20 mouse cellular contexts compared by ENCODE assay signal in the genomic region with DNA sequence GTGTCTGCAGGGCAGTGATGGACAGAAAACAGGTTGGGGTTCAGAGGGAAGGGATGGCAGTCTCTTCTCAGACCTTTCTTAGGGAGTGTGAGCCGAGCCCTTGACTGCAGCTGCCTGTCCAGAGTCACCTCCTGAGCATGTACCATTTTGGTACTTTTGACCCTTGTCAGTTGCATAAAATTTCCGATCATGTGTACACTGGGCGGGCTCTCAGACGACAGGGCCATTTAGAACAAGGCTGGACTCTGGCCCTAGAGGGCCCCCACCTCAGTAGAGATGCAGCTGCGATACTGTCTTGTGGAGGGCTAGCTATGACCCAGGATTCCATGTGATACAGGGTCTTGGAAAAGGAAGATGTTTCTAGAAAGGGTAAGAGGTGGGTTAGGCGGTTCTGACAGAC.
DNase-seq lines count a peak whose midpoint lies in the region; ATAC-seq and TF ChIP-seq lines count a peak whose summit lies in the region.
"Had no signal": no experiment of that assay in that cellular context is flagged by ENCODE, and none has a peak within 500 bp of the region (broad histone marks: within the 10 kb centered on the region; RNA-seq: fewer than 3 reads in every experiment).

No protein-coding gene starts in this region.

- H3K4me1 ChIP-seq in midbrain, embryonic 15.5 days = peaks cover 15% of the 10 kb centered on the region
- peaks cover 16% of the 10 kb centered on the region for H3K4me1 ChIP-seq in midbrain, embryonic 10.5 days
- H3K4me1 ChIP-seq in intestine, embryonic 16.5 days (ENCODE audit: control insufficient read depth, insufficient read depth, low read length) = peaks cover 43% of the 10 kb centered on the region
- peaks cover 0 to 3% of the 10 kb centered on the region in 2 experiments; a peak in 1 of 4 replicates for H3K4me1 ChIP-seq in liver, embryonic 14.5 days (replicated peaks; ENCODE audit: control insufficient read depth in 2 of 2, insufficient read depth in 2 of 2, low read length in 1 of 2)
- H3K4me1 ChIP-seq in stomach, embryonic 16.5 days (ENCODE audit: control insufficient read depth, insufficient read depth, low read length) = peaks cover 39% of the 10 kb centered on the region
- peaks cover 16% of the 10 kb centered on the region for H3K4me1 ChIP-seq in lung, postnatal 0 days (ENCODE audit: insufficient read depth, low read depth, low read length)

- H3K4me2 ChIP-seq in midbrain, embryonic 15.5 days = no peak overlapping the region
- H3K4me2 ChIP-seq in intestine, embryonic 16.5 days (ENCODE audit: low read depth, low read length) = no peak overlapping the region
- H3K4me2 ChIP-seq in liver, embryonic 14.5 days (ENCODE audit: low read depth) = no peak overlapping the region
- H3K4me2 ChIP-seq in stomach, embryonic 16.5 days (ENCODE audit: low read depth, low read length) = no peak overlapping the region
- no peak overlapping the region for H3K4me2 ChIP-seq in lung, postnatal 0 days (replicated peaks; ENCODE audit: low read depth, low read length)
- H3K4me2 ChIP-seq: embryonic facial prominence, embryonic 13.5 days; forebrain, embryonic 12.5 days had no signal

- ATAC-seq in midbrain, embryonic 15.5 days (replicated peaks) = no peak
- peak; percentile 60 for ATAC-seq in intestine, embryonic 16.5 days
- peak; percentile 21; the same call in 1 of the 2 replicates for ATAC-seq in liver, embryonic 14.5 days (ENCODE audit: insufficient read depth)
- no peak for ATAC-seq in stomach, embryonic 16.5 days (ENCODE audit: insufficient read depth, low FRiP score)
- ATAC-seq in lung, postnatal 0 days = no peak
- ATAC-seq: forebrain, embryonic 16.5 days had no signal

- no peaks in the 10 kb centered on the region for H3K27me3 ChIP-seq in midbrain, embryonic 15.5 days (replicated peaks)
- H3K27me3 ChIP-seq in midbrain, embryonic 10.5 days (ENCODE audit: low read depth, poor library complexity, severe bottlenecking) = no peaks in the 10 kb centered on the region
- H3K27me3 ChIP-seq in intestine, embryonic 16.5 days (replicated peaks; ENCODE audit: control insufficient read depth, insufficient read depth, low read length) = no peaks in the 10 kb centered on the region
- H3K27me3 ChIP-seq in liver, embryonic 14.5 days (ENCODE audit: control insufficient read depth, insufficient read depth, low read length) = no peaks in the 10 kb centered on the region
- H3K27me3 ChIP-seq in stomach, embryonic 16.5 days (ENCODE audit: control insufficient read depth, insufficient read depth, low read length) = no peaks in the 10 kb centered on the region
- H3K27me3 ChIP-seq in lung, postnatal 0 days (replicated peaks; ENCODE audit: insufficient read depth, low read length) = no peaks in the 10 kb centered on the region
- H3K27me3 ChIP-seq: embryonic facial prominence, embryonic 13.5 days; forebrain, embryonic 12.5 days had no signal

- no peak overlapping the region for H3K4me3 ChIP-seq in midbrain, embryonic 15.5 days
- no peak overlapping the region for H3K4me3 ChIP-seq in midbrain, embryonic 10.5 days
- H3K4me3 ChIP-seq in intestine, embryonic 16.5 days (ENCODE audit: low read length) = no peak overlapping the region
- H3K4me3 ChIP-seq in liver, embryonic 14.5 days (ENCODE audit: insufficient read depth in 1 of 2, low read depth in 2 of 2, low read length in 2 of 2) = no peak overlapping the region
- no peak overlapping the region for H3K4me3 ChIP-seq in stomach, embryonic 16.5 days (replicated peaks; ENCODE audit: low read length)
- H3K4me3 ChIP-seq in lung, postnatal 0 days (ENCODE audit: low read depth, low read length) = no peak overlapping the region
- H3K4me3 ChIP-seq: embryonic facial prominence, embryonic 13.5 days; forebrain, embryonic 12.5 days; heart, embryonic 10.5 days had no signal

- H3K27ac ChIP-seq in midbrain, embryonic 15.5 days = 0 out of 2 replicates have a peak overlapping the region, but pooled peaks have one; percentile 8
- no peak overlapping the region for H3K27ac ChIP-seq in midbrain, embryonic 10.5 days (replicated peaks)
- H3K27ac ChIP-seq in intestine, embryonic 16.5 days (ENCODE audit: low read length) = peak overlapping the region; percentile 43
- no peak overlapping the region for H3K27ac ChIP-seq in liver, embryonic 14.5 days
- 0 out of 2 replicates have a peak overlapping the region, but pooled peaks have one; percentile 19 for H3K27ac ChIP-seq in stomach, embryonic 16.5 days (ENCODE audit: low read length)
- no peak overlapping the region for H3K27ac ChIP-seq in lung, postnatal 0 days (ENCODE audit: low read length)
- H3K27ac ChIP-seq: embryonic facial prominence, embryonic 13.5 days; forebrain, embryonic 12.5 days; heart, embryonic 10.5 days had no signal

- no peak for DNase-seq in midbrain, embryonic 10.5 days (ENCODE audit: low spot score)
- no peak for DNase-seq in liver, embryonic 14.5 days (ENCODE audit: low read depth in 3 of 3, low spot score in 3 of 3)
- DNase-seq in kidney, adult 11 months = no peak
- no peak for DNase-seq in adrenal gland, postnatal 36 days
- DNase-seq in lung, postnatal 0 days (ENCODE audit: low spot score) = no peak
- DNase-seq: adrenal gland, adult 8-10 months; cerebellum, adult 11-12 months; cerebellum, adult 9-10 months; cerebellum, postnatal 25 days; gastrocnemius, postnatal 10 days; heart, adult 18-20 months; heart, postnatal 10 days; heart, postnatal 4 days had no signal

- no peak for TF ChIP-seq CTCF in liver, embryonic 14.5 days (IDR thresholded peaks at IDR 0.05; ENCODE audit: low read depth)
- no peak for TF ChIP-seq CTCF in lung, postnatal 0 days (IDR thresholded peaks at IDR 0.05)

- no peak overlapping the region for H3K9ac ChIP-seq in midbrain, embryonic 15.5 days
- no peak overlapping the region for H3K9ac ChIP-seq in intestine, embryonic 16.5 days (ENCODE audit: low read depth, low read length)
- no peak overlapping the region for H3K9ac ChIP-seq in liver, embryonic 14.5 days (replicated peaks)
- H3K9ac ChIP-seq in stomach, embryonic 16.5 days (ENCODE audit: low read length) = 0 out of 2 replicates have a peak overlapping the region, but pooled peaks have one; percentile 24
- H3K9ac ChIP-seq in lung, postnatal 0 days (replicated peaks; ENCODE audit: low read depth) = no peak overlapping the region
- H3K9ac ChIP-seq: embryonic facial prominence, embryonic 13.5 days; forebrain, embryonic 12.5 days had no signal

- 93% methylated on average over 6 of the region's 6 CpGs for WGBS in midbrain, embryonic 15.5 days
- 93% methylated on average over 6 of the region's 6 CpGs for WGBS in midbrain, embryonic 10.5 days
- 63% methylated on average over 6 of the region's 6 CpGs for WGBS in intestine, embryonic 16.5 days
- 52% methylated on average over 6 of the region's 6 CpGs for WGBS in liver, embryonic 14.5 days (ENCODE audit: insufficient replicate concordance)
- WGBS in stomach, embryonic 16.5 days = 84% methylated on average over 6 of the region's 6 CpGs
- 92% methylated on average over 6 of the region's 6 CpGs for WGBS in lung, postnatal 0 days

- TF ChIP-seq EP300 in liver, embryonic 14.5 days (IDR thresholded peaks at IDR 0.05; ENCODE audit: low read depth) = no peak
- TF ChIP-seq EP300 in lung, postnatal 0 days (IDR thresholded peaks at IDR 0.05) = no peak

- H3K9me3 ChIP-seq in midbrain, embryonic 15.5 days = no peaks in the 10 kb centered on the region
- peaks cover 18% of the 10 kb centered on the region for H3K9me3 ChIP-seq in midbrain, embryonic 10.5 days (replicated peaks)
- H3K9me3 ChIP-seq in intestine, embryonic 16.5 days (ENCODE audit: control insufficient read depth, low read length) = peaks cover 5% of the 10 kb centered on the region; the same call in 1 of the 2 replicates
- H3K9me3 ChIP-seq in liver, embryonic 14.5 days (ENCODE audit: control insufficient read depth, low read length) = no peaks in the 10 kb centered on the region
- no peaks in the 10 kb centered on the region for H3K9me3 ChIP-seq in stomach, embryonic 16.5 days (replicated peaks; ENCODE audit: control insufficient read depth, low read length)
- H3K9me3 ChIP-seq in lung, postnatal 0 days (ENCODE audit: low read length) = no peaks in the 10 kb centered on the region
- H3K9me3 ChIP-seq: heart, embryonic 10.5 days had no signal

- peaks cover 11% of the 10 kb centered on the region for H3K36me3 ChIP-seq in midbrain, embryonic 15.5 days (replicated peaks)
- peaks cover 90% of the 10 kb centered on the region for H3K36me3 ChIP-seq in midbrain, embryonic 10.5 days
- peaks cover 11% of the 10 kb centered on the region for H3K36me3 ChIP-seq in intestine, embryonic 16.5 days (ENCODE audit: control insufficient read depth, insufficient read depth, low read length)
- no peaks in the 10 kb centered on the region for H3K36me3 ChIP-seq in liver, embryonic 14.5 days (replicated peaks; ENCODE audit: control insufficient read depth, insufficient read depth, low read depth)
- H3K36me3 ChIP-seq in stomach, embryonic 16.5 days (ENCODE audit: control insufficient read depth, insufficient read depth, low read length) = peaks cover 17% of the 10 kb centered on the region
- peaks cover 17% of the 10 kb centered on the region for H3K36me3 ChIP-seq in lung, postnatal 0 days (ENCODE audit: insufficient read depth, low read length)

Comparison
In these comparisons a context has a peak if more than half of its experiments do, and no peak if none do; other contexts are left out.
1. H3K27ac ChIP-seq: peak in midbrain, embryonic 15.5 days (single experiment), intestine, embryonic 16.5 days (single experiment) and stomach, embryonic 16.5 days (single experiment); none in midbrain, embryonic 10.5 days (single experiment), liver, embryonic 14.5 days (single experiment) and lung, postnatal 0 days (single experiment).
2. ATAC-seq: peak in intestine, embryonic 16.5 days (single experiment) and liver, embryonic 14.5 days (single experiment); none in midbrain, embryonic 15.5 days (single experiment), stomach, embryonic 16.5 days (single experiment) and lung, postnatal 0 days (single experiment).